Mouse (Mus musculus): ENCODE results near the gene Ncam1.

Gene Ncam1

DNA sequence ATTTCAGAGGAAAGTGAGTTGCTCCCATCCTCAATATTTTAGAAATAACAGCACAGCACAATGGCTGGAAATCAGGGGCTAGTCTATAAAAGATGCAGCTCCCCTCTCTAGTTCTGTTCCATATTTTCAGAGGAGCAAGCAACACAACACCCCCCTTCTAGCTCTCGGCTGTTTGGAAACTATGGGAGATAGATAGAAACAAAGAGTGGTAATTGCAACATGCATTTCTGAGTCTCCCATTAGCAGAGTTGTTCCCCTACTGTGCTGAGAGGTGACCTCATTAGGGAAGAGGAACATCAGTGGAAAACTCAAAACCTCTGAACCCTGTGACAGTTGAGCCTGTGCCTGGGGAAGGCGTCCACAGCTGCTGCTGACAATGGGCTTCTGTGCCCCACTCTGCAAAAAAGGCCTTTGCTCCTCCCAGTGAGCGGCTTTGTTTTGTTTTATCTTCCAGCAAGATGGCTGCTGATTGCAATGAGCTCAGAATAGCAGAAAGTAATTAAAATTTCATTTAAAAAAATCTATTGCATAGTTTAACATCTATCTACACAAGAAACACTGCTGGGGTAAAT lies 174.7 kb downstream of the Ncam1 start:
- no peak for DNase-seq (ENCODE audit: extremely low read depth, insufficient read length, low spot score)

DNA sequence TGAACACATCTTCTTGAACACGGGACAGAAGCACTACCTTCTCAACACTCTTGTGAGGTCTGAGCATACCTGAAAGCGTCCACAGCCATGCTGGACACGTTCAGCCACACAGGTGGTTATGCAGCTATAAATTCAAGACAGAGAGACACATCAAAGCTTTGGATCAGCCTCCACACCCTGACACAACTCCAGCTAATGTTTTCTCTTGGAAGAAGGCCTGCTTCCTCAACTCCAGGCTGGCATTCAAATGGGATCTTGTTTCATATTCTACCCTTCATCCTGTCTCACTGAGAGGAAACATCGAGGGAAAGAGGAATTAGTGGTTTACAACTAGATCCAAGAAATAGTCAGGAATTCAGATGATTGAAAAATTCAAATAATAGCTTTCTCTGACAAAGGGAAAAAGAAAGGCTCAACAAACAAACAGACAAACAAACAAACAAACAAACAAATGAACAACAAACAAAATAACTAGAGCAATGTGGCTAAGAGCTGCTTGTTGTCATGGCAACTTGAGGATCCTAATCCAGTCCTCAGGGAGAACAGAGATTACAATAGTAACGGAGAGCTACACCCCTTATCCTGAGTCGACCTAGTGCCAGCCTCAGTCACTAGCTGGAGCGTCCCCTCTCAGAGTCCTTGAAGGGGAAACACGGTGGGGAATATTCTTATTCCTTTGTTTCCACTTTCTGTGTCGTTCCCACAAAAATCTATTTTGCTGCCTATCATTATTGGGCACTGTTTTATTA lies 175.6 kb downstream of the Ncam1 start:
- no peak for DNase-seq (ENCODE audit: extremely low read depth, insufficient read length, low spot score)

DNA sequence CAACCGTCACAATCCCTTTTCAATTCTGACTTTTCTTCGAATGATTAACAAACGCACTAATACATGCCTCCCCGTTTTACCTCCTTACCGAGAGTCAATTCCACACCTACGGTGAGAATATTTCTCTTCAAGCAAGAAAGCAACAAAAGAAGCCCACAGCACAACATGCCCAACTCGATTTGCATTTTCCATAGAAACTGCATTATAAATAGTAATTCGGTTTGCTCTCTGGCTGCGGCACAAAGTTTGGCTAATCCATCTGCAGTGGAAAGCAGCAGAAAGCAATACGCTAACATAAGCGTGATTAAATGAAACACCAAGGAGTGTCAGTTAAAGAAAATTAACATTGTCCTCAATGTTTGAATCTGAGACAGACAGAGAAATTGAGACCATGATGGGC lies 177.0 kb downstream of the Ncam1 start:
- DNase-seq (ENCODE audit: extremely low read depth, insufficient read length, low spot score): no peak

DNA sequence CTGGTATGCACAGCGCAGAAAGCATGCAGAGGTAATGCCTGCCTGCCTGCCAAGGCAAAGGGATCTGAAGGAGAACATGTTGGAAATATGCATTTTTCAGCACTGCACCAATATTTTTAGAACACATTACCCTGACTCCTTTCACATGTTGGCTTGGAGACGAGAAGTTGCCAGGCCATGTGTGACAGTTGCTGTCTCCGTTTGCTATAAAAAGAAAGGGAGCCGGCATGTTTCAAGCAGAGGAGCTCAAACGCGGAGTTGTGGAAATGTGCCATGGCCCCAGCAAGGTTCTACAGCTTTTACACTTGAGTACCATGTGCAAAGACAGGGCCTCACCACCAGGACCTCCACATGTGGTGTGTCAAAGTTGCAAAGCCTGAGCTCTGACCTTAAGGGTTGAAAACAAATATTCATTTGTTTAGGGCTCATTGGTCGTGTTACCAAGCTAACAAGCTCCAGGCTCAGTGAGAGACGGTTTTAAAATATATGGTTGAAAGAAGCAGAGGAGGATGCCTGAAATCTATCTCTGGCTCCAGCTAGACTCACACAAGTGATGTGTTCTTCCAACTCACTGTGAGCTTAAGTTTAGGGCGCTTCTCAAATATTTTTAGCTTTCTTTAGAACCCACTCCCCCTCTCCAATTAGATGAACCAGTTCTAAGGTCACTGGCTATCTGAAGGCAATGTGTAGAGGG lies 179.9 kb downstream of the Ncam1 start:
- DNase-seq (ENCODE audit: extremely low read depth, insufficient read length, low spot score): no peak

DNA sequence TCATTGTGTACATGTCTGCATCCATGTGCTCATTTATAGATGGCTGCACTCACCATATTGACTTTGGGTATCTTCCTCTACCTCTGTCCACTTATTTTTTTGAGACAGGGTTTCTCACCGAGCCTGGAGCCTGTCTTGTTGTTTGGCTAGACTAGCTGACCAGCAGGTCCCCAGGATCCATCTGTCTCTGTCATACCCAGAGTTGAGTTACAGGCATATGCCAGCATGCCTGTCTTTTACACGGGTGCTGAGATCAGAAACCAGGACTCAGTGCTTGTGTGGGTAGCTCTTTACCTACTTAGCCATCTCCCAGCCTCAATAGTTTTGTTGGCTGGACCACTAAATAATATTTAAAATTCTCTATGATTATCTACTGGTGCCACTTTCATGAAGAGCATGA lies 180.5 kb downstream of the Ncam1 start:
- DNase-seq (ENCODE audit: extremely low read depth, insufficient read length, low spot score): no peak

DNA sequence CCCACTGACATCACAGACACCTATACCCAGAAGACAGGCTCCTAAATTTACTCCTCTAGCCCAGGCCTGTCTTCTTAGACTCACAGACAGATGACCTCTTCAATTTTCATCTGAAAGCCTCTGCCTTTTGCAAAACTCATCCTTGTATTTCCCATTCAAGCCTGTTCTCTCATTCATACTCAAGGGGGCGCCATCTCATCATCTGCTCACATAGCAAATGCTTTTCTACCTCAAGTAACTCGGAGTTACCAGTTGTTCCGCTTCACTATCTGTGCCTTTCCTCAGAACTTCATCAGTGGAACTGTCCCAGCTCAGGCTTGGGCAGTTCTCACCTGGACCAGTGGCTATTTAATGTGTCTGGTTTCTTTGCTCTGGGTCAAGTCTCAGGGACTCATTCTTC lies 181.5 kb downstream of the Ncam1 start:
- DNase-seq (ENCODE audit: extremely low read depth, insufficient read length, low spot score): no peak

DNA sequence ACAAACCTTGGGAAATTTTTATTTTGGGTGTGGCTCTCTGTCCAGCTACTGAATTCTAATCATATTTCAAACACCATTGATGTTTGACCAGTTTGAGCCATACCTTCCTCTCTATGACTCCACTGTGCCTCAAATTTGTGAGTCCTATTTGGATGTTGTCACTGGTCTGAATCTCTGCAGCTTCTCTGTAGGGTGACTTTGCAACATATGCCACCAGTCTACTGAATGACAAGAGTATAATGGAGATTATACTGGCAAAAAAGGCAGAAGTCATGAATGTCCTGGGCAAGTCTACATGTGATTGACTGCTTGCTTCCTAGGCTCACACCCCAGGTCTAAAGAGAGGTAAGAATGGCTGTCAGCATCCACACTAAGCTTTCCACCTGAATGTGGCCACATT lies 186.3 kb downstream of the Ncam1 start:
- DNase-seq (ENCODE audit: extremely low read depth, insufficient read length, low spot score): no peak

DNA sequence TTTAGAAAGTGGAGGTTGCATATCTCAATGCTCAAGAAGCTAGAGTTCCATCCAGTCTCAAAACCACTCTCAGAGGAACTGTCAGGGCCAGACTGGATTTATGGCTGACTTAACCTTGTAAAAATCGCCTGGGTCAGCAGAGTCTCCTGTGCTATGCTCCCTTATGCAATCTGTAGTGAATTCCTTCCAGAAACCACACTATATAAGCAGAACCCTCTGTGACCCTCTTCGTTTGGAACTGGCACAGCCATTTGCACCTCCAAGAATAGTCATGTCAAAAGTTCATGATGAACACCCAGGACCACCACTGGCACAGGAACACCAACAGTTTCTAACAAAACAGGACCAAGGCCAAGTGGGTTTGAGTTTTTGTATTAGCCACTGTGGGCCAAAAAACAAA lies 190.5 kb downstream of the Ncam1 start:
- no peak for DNase-seq (ENCODE audit: extremely low read depth, insufficient read length, low spot score)

DNA sequence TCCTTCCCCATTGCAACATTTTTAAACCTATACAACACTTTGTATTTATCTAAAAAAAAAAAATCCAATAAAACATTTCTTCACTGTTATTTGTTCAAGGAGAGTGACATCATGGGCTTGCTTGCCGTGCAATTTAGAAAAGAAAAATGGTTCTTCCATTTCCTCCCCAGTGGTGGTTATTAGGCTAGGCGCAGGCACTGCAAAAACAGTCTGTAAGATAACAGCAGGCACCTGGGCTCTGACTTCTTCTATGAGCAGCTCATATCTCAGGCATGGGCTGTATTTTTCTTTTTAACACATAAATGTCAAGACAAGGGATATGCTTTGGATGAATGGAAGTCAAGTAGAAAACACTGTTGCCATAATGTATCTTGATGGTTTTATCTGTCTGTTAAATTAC lies 192.0 kb downstream of the Ncam1 start:
- DNase-seq (ENCODE audit: extremely low read depth, insufficient read length, low spot score): no peak

DNA sequence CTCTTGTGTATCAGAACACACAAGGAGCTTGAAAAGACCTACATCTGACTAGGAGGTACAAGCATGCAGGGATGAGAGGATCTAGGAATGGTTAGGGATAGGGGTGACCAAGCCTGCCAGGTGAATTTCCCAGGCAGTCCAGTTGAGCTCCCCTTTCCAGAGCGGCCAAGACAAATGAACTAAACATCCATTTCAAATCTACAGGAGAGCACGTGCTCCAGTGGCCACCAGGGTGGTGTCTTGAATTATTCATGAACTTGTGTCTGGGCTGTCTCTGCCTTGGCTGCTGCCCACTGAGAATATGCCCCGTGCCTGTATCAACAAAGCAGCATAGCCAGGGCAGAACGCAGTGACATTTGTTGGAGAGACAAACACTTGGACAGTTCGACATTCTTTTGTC lies 192.4 kb downstream of the Ncam1 start:
- DNase-seq (ENCODE audit: extremely low read depth, insufficient read length, low spot score): no peak

DNA sequence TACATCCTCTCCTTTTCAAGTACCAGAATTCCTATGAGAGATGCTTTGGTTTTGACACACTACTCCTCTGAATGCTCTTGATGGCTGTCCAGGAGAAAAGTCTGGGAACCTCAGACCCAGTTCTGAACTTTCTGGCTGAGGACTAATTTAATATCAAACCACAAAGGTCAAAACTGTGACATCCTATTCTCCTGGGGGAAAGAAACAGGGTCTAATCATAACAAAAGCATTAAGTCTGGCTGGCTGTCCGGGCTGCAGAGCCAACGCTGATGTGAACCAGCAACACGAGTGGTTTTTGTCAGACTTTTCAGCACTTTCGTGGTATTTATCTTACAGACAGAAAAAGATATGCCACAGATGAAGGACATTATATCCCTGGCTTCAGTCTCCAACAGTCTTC lies 192.9 kb downstream of the Ncam1 start:
- no peak for DNase-seq (ENCODE audit: extremely low read depth, insufficient read length, low spot score)

DNA sequence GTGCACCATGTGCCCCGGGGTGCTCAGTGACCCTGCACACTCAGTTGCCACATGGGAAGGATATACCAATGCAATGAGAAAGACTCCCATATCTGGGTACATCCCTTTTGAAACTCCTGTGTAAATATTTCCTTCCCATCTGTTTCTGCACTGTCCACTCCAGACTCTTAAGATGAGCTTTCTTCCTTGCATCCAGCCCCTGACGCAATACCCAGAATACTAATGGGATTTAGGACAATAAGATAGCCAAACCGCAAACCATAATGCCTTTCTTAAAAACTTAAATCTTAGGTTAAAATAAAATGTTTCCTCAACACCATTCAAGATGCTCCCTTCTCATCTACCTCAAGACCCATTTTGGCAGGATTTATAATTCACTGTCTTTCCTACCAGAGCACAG lies 193.4 kb downstream of the Ncam1 start:
- DNase-seq (ENCODE audit: extremely low read depth, insufficient read length, low spot score): no peak

DNA sequence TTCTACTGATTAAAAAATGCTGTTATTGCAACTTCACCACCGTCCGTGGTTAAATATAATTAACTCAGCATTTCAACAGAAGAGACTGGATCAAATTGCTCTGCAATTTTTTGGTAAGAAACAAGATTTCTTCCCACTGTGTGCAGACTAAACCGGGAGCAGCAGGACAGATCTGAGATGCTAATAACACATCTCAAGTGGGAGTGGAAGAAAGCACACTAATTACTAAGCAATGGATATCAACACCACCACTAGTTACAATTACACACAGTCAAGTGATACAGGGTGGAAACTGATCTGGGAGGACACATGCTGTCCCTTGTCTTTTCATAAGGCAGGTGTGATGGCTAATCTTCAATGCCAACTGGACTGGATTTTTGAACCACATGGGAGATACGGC lies 197.5 kb downstream of the Ncam1 start:
- no peak for DNase-seq (ENCODE audit: extremely low read depth, insufficient read length, low spot score)

DNA sequence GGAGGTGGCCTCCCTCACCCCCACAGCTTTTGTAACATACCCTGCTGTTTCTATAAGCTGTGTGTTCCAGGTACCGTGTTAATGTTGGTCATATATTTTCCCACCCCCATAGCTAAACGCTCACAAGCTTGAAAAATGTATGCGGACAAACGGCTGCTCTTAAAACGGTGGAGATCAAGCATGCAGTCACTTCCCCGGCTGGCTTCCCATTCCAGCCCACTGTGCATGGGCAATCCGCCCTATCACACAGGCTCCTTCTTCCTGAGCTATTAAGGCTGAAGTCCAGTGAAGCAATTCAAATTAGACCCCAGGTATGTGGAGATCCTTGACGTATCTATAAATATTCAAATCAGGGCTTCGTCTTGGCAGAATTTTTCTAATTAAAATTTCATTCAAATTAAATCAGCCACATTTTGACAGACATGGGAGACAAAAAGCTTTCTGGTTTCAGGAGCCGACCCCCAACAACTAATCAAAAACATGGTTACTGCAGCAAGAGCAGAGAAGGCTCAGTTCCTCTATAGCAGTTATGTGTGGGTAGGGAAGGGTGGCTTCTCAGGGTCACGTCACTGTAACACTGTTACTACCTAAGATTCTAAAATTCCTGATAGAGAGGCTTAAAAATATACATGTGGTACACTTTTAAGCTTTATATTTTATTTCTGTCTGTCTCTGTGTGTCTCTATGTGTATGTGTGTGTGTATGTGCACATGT lies 202.9 kb downstream of the Ncam1 start:
- no peak for DNase-seq (ENCODE audit: extremely low read depth, insufficient read length, low spot score)

DNA sequence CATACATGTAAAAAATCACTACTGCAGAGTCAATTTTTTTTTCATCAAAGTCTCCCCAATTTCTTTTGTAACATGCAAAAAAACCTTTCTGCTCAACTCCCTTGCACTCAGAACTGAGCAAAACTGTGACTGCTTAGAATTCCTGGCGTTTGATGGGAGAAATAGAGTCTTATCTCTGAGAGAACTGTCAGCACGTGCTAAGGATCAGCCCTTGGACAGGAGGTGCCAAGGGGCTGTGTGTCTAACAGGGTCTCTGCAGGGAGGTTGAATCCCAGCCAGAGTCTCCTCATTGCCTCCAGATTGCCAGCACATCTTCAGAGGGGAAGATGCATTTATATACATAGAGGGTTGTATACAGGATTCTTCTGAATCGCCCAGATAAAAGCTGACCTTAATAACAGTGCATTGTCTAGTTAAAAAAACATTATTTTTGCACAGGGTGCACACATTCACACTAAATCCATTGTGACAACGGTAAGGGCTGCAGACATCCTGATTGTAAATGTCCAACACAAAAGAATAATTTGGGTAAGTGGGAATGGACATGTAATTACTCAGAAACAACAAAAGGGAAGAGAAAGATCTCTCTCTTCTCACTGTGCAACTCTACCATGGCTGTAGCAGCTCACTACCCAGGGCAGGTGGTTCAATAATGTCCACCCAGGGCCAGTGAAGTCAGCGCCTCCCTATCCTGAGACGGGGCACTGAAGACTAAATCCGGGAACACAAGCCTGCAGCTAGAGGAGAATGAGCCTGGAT lies 203.7 kb downstream of the Ncam1 start:
- DNase-seq (ENCODE audit: extremely low read depth, insufficient read length, low spot score): no peak

DNA sequence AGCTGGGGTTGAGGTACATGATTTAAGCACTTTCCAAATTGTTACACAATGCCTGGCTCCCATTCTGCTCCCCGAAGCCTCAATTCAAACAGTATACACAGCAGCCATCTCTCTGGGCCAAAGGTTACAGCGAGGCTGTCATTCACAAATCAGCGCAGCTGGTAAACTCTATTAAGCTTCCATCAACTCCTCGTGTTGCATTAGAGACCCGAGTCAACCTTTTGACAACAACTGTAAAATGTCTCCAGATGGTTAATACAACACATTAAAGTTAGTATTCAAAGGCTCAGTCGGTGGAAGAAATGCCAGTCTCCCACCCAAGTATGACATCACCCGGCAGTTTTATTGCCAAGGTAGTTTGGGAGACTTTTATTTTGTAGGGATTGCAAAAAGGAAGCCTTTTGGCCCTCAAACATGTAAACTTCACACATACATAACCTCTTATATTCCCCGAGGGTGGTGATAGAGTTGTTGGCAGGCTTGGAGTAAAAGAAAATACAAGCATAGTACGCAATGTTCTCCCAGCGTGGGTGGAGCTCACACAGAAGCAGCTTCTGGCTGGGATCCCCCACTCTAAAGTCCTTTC lies 204.7 kb downstream of the Ncam1 start:
- DNase-seq (ENCODE audit: extremely low read depth, insufficient read length, low spot score): no peak

DNA sequence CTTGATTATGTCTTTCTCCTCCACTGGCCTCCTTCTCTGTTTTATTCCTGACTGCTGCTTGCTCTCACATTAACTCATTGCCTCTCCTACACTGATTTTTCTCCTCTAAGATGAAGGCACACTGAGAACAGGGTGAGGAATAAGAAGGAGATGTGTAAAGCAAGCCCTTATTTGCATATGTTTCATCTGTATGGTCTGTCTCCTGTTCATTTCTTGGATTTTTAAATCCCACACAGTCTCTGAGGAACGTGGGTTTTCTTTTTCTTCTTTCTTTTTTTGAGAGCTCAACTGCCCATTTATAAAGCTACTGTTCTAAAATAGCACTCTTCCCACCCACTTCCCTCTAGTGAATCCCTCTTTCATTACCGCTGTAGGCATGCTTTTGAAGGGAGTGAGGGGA lies 206.7 kb downstream of the Ncam1 start:
- no peak for DNase-seq (ENCODE audit: extremely low read depth, insufficient read length, low spot score)

DNA sequence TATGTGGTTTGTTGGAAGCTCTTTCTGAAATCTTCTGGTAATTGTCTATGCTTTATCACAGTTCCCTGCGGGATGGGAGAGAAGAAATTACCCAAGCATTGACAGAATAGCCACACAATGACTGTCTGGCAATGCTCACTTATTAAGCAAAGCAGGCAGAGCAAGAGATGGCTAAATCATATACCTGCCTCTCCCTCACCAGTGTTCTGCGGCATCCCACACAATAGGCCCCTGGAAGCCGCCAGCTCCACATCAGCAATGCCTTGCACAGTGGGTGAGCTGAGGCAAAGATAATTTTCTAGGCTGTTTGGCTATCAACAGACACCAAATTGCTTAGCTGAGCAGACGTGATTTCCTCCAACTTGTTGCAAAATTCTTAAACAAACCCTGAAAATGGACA lies 208.5 kb downstream of the Ncam1 start:
- DNase-seq (ENCODE audit: extremely low read depth, insufficient read length, low spot score): no peak

DNA sequence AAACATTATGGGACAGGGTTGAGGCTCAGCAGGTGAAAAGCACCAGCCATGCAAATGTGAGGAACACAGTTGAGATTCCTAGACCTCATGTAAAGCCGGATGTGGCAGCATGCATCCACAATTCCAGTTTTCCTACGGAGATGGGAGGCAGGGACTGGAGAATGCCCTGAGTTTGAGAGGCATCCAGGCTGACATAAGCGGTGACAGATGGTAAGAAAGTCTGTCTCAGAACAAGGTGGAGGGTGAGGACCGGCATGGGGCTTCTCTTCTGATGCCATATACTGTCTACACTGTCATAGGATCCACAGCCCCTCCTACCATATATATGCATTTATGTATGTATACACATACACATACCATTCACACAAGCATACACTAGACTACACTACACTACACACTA lies 221.6 kb downstream of the Ncam1 start:
- no peak for DNase-seq (ENCODE audit: extremely low read depth, insufficient read length, low spot score)

DNA sequence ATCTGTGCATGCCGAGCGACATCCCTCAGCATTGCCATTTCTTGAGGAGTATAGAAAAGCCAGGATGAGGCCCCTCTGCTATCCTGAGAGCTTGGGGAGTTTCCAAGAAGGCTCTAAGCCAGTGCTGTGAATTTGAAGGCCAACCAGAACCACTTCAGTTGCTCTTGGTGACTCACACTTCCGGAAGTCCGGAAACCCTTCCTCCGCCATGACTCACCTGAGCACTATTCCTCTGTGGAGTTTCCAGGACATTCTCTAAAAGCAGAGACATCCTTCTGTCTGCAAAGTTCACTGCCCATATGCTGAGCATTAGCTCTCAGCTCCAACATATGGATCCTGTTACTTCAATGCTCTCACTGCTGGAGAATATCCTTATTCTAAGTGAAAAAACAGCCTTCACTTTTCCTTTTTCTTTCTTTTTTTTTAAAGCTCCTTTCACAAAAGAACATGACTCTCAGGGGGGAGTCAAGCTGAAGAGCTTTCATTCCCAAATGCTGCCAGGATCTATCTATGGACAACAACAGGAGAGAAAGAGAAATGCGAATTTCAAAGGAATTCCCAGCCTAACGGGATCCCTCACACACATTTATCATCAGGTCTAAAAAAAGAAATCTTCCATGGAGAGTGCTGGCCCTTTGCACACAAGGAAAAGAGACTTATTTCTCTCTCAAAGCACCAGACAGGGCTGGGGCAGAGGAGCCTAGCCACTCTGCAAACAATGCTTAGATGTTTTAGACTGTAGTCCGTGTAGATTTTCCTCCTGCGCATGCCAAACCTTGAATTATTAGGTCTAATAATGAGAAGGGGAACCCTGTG lies 226.8 kb downstream of the Ncam1 start:
- DNase-seq (ENCODE audit: extremely low read depth, insufficient read length, low spot score): peak; percentile 11

All from 3134 (cell line).